ENCODE assay signal across 8 mouse cellular contexts in the genomic region with DNA sequence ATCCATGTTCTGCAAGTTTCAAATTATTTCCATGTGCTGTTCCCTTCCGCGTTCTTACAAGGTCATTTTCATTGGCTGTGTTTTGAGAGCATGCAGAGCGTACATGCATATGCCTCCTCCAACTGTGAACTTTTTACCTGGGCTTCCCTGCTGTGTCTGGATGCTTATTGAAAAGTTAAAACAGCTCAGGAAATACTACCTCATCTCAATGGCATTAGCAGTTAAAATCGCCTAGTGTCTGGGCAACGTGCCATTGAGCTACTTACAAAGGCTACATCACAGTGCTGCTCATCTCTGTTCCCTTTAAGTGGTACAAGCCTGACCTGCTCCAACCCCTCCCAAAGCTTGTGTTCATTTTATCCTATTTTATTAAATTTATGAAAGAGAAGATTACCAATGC.
DNase-seq lines count a peak whose midpoint lies in the region; ATAC-seq and TF ChIP-seq lines count a peak whose summit lies in the region.

No protein-coding gene starts in this region.

- H3K4me1 ChIP-seq in embryonic facial prominence, embryonic 12.5 days: peaks cover 17% of the 10 kb centered on the region
- H3K4me1 ChIP-seq in kidney, postnatal 0 days (replicated peaks; ENCODE audit: insufficient read depth, low read length): no peaks in the 10 kb centered on the region
- no peaks in the 10 kb centered on the region for H3K4me1 ChIP-seq in intestine, postnatal 0 days (replicated peaks; ENCODE audit: control insufficient read depth, insufficient read depth, low read length)

- no peak overlapping the region for H3K4me3 ChIP-seq in embryonic facial prominence, embryonic 12.5 days
- no peak overlapping the region for H3K4me3 ChIP-seq in kidney, postnatal 0 days (replicated peaks; ENCODE audit: low read depth, low read length)
- H3K4me3 ChIP-seq in intestine, postnatal 0 days (ENCODE audit: low read depth, low read length): no peak overlapping the region

- peak overlapping the region; percentile 67 for H3K27ac ChIP-seq in embryonic facial prominence, embryonic 12.5 days
- H3K27ac ChIP-seq in kidney, postnatal 0 days: no peak overlapping the region
- H3K27ac ChIP-seq in intestine, postnatal 0 days (ENCODE audit: low read depth, low read length): no peak overlapping the region

- ATAC-seq in embryonic facial prominence, embryonic 12.5 days (ENCODE audit: insufficient number of reproducible peaks, insufficient read depth, low FRiP score, low TSS enrichment): peak; percentile 76
- no peak for ATAC-seq in kidney, postnatal 0 days (replicated peaks; ENCODE audit: low FRiP score, low read depth)
- no peak for ATAC-seq in intestine, postnatal 0 days

- TF ChIP-seq CTCF in kidney, postnatal 0 days (IDR thresholded peaks at IDR 0.05; ENCODE audit: low read depth): no peak
- no peak for TF ChIP-seq CTCF in intestine, postnatal 0 days (IDR thresholded peaks at IDR 0.05; ENCODE audit: low read depth)

- no peak overlapping the region for H3K9ac ChIP-seq in embryonic facial prominence, embryonic 12.5 days
- H3K9ac ChIP-seq in kidney, postnatal 0 days (ENCODE audit: low read depth, low read length): no peak overlapping the region
- H3K9ac ChIP-seq in intestine, postnatal 0 days (ENCODE audit: low read depth, low read length): no peak overlapping the region

- H3K4me2 ChIP-seq in embryonic facial prominence, embryonic 12.5 days (replicated peaks): no peak overlapping the region
- H3K4me2 ChIP-seq in kidney, postnatal 0 days (ENCODE audit: low read length): no peak overlapping the region
- no peak overlapping the region for H3K4me2 ChIP-seq in intestine, postnatal 0 days (replicated peaks; ENCODE audit: low read depth)

- peak; percentile 36 for DNase-seq in gastrocnemius, adult 18-20 months (ENCODE audit: low spot score)
- no peak for DNase-seq in gastrocnemius, postnatal 25 days
- DNase-seq in NIH3T3 (ENCODE audit: low read depth): peak; percentile 61
- peak; percentile 47 for DNase-seq in kidney, postnatal 0 days (ENCODE audit: low spot score)
- DNase-seq in spleen, postnatal 14 days (ENCODE audit: low spot score in 2 of 2): no peak
- no peak for DNase-seq in right cerebral cortex, postnatal 36 days (ENCODE audit: low spot score in 2 of 2)

- no peaks in the 10 kb centered on the region for H3K36me3 ChIP-seq in embryonic facial prominence, embryonic 12.5 days
- no peaks in the 10 kb centered on the region for H3K36me3 ChIP-seq in kidney, postnatal 0 days (ENCODE audit: insufficient read depth, low read length)
- H3K36me3 ChIP-seq in intestine, postnatal 0 days (ENCODE audit: control insufficient read depth, insufficient read depth): no peaks in the 10 kb centered on the region

- no peaks in the 10 kb centered on the region for H3K9me3 ChIP-seq in embryonic facial prominence, embryonic 12.5 days
- no peaks in the 10 kb centered on the region for H3K9me3 ChIP-seq in kidney, postnatal 0 days (replicated peaks; ENCODE audit: low read length)
- H3K9me3 ChIP-seq in intestine, postnatal 0 days (ENCODE audit: control insufficient read depth): no peaks in the 10 kb centered on the region

- 24% methylated on average over 5 of the region's 5 CpGs for WGBS in embryonic facial prominence, embryonic 12.5 days
- 51% methylated on average over 5 of the region's 5 CpGs for WGBS in kidney, postnatal 0 days
- WGBS in intestine, postnatal 0 days: 58% methylated on average over 5 of the region's 5 CpGs

- H3K27me3 ChIP-seq in embryonic facial prominence, embryonic 12.5 days: no peaks in the 10 kb centered on the region
- H3K27me3 ChIP-seq in kidney, postnatal 0 days (ENCODE audit: insufficient read depth, low read length): no peaks in the 10 kb centered on the region
- no peaks in the 10 kb centered on the region for H3K27me3 ChIP-seq in intestine, postnatal 0 days (replicated peaks; ENCODE audit: control insufficient read depth, insufficient read depth, low read length)

Comparison
In these comparisons a context has a peak if more than half of its experiments do, and no peak if none do; other contexts are left out.
1. DNase-seq: peak in gastrocnemius, adult 18-20 months (single experiment), NIH3T3 (single experiment) and kidney, postnatal 0 days (single experiment); none in gastrocnemius, postnatal 25 days (single experiment), spleen, postnatal 14 days (0 of 2) and right cerebral cortex, postnatal 36 days (0 of 2).